Mouse (Mus musculus) cerebellum, postnatal 4 days (tissue): ENCODE measurements around the gene Catsperb.
"Not testable (repeated sequence)": the region's sequence is repeated elsewhere in the genome, so short reads cannot be mapped to it uniquely, and the experiment has no call there.

Experiments used
- DNase-seq, 2 experiments: peaks; one replicate each; pipeline ENCODE4 v3.0.0; 2022; ENCODE audit warnings: low spot score in 2 of 2, mixed read lengths in 1 of 2

The Catsperb gene

DNA sequence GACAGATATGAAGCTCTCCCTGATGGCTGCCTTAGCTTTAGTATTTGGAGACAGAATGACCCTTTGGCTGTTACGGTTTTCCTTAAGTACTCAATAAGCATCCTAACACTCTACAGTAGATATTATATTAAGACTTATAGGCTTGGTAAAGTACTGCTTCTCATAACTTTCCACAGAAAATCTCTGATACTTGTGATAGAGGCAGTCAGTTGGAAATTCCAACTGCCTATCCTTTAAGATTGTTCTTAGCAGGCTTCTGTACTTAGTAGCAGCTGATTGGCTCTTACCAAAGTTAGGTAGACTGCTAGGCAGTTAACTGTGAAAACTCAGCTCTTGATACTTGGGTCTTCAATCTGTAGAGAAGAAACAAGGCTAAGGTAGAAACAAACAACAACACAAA lies at the start of gene Catsperb:
Gene Catsperb, plus strand, starts transcription at position 301 of the 400 bp plus-strand sequence.
- DNase-seq, result not testable (repeated sequence)

DNA sequence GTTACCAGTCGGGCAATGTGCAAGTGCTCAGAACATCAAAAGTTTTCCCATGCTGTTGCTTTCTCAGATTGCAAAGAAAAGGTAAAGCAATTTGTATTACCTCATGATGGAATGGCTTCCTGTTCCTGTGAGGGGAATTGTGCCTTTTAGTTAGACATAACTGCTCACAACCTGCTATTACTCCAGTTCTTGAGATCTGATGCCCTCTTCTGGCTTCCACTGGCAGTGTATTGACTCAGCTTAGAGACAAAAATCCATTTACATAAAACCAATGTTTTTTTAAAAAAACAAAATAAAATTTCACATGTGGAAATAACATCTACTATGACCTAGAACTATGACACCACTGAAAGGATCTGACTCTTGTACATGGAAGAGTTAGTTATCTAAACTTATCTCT lies 43.0 kb upstream of the Catsperb start:
- DNase-seq, result not testable (repeated sequence)

GRCm38 (mm10) chr12:101381460-101381859 lies 23.0 kb upstream of the Catsperb start:
- not testable (repeated sequence) for DNase-seq

- no peak for DNase-seq
Observed at GRCm38 (mm10) chr12:101426131-101426530, 21.7 kb downstream of the Catsperb start.

GRCm38 (mm10) chr12:101462051-101462450 lies 57.6 kb downstream of the Catsperb start:
- DNase-seq, result no peak

DNA sequence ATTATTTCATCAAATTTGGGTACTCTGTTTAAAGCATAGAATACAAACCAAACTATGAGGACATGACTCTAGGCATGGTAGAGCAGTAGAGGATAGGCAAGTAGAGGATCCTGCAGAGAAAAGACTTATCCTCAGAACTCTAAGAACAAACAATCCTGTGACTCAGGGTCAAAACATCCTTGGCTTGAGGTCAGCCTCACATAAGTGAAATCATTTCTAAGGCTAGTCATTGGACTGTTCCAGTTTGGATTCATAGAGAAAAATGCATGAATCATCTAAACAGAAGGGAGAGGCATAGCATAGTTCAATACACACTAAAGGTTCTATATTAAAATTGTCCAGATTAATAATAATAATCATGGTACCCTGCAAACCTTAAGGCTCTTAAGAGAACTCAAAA lies 79.1 kb downstream of the Catsperb start:
- DNase-seq, result no peak

DNA sequence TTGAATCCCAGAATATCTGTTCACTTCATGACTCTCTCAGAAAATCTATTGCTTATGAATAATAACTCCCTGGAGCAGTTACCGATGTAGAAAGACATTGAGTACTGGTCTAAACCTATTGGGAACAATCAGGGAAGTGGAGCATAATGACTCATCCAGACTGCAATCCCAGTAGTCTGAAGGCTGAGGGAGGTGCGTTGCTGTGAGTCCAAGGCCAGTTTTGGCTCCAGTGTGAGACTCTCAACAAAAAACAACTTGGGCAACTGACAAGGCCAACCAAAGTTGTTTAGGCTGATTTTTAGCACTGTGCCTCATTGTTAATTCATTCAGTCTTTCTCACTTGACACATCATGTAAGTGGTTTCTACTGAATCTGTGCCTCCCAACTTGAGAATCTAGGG lies 106.9 kb downstream of the Catsperb start:
- DNase-seq, result not testable (repeated sequence)

DNA sequence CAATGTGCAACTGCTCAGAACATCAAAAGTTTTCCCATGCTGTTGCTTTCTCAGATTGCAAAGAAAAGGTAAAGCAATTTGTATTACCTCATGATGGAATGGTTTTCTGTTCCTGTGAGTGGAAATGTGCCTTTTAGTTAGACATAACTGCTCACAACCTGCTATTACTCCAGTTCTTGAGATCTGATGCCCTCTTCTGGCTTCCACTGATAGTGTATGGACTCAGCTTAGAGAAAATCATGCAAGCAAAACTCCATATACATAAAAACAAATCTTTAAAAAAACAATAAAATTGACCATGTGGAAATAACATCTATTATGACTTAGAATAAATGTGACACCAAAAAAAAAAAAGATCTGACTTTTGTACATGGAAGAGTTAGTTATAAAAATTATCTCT lies 202.2 kb downstream of the Catsperb start:
- not testable (repeated sequence) for DNase-seq

DNA sequence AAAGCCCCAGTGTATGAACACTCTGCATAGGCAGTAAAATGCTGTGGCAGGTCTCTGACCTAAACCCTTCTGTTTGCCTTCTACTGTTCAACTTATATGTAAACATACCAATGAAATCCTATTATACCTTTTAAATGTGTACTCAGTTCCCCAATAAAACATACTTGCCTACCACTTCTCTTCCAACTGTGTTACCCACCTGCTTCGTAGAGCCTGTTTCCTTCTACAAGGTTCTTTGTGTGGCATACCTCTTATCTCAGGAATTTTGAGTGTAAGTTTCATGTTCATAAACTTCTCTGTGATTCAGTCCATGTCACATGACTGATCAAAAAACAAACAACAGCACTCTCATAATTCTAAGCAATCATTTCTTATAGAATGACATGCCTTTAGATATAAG lies 228.7 kb downstream of the Catsperb start:
- DNase-seq, result no peak

DNA sequence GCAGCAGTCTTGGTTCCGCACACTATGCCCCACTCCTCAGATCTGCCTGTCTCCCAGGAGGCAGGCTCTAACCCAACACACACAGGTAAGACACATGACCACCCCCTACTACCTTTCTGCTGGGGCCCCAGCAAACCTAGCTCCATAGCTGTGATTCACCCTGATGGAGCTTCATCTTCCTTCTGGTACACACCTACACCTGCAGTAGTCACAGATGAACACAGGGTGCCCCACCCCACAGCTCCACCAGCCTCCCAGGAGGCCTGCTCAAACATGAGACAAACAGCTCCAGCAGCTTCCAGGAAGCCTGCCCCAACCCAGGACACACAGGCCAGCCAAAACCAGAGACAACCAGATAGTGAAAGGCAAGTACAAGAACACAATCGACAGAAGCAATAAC lies 263.0 kb downstream of the Catsperb start:
- DNase-seq, result no peak
